Mouse (Mus musculus): ENCODE measurements around the gene Perp. TPM values are rescaled to one million over a fixed set of nuclear protein-coding genes. Genes with fewer than 3 reads are reported as not detected.

The Perp gene
- 0.43 TPM in 1 of 2 replicates, not detected in the other for polyA plus RNA-seq (2012; ENCODE audit: low replicate concordance)

GRCm38 (mm10) chr10:18844441-18845286, at the start of gene Perp:
Perp (plus strand) TSS chr10:18845020.

Other genes with a start within 250 kb of the Perp start
- gene Arfgef3, start 101.1 kb upstream of the Perp start, polyA plus RNA-seq (2012; ENCODE audit: low replicate concordance): 0.03 and 0.07 TPM in 2 replicates
- gene Gm4922, start 58.2 kb upstream of the Perp start, polyA plus RNA-seq (2012; ENCODE audit: low replicate concordance): not detected in 2 replicates
- gene Tnfaip3, start 170.6 kb downstream of the Perp start, polyA plus RNA-seq (2012; ENCODE audit: low replicate concordance): 12.1 and 15.7 TPM in 2 replicates

Data from hematopoietic multipotent progenitor cell, adult 10-12 weeks (in vitro differentiated cells).